Mouse (Mus musculus) midbrain, embryonic 16.5 days (tissue): ENCODE results near the gene Rcbtb1. TPM values are rescaled to one million over a fixed set of nuclear protein-coding genes. Genes with fewer than 3 reads are reported as not detected.
A peak's percentile ranks its signal among the peaks of the same experiment; 100 is the strongest.

Experiments
- ATAC-seq: fragments of 200-750 bp; cut with Nextera tagmentation; 2 replicates; pipeline ENCODE4 v1.8.0; 2017; ENCODE audit warnings: moderate TSS enrichment
- H3K27ac ChIP-seq: fragments of 300-500 bp; sonication (generic); 2 replicates; pipeline ENCODE4 v1.5.1; 2014; ENCODE audit warnings: mild to moderate bottlenecking, low read length, mixed read lengths
- H3K27me3 ChIP-seq: fragments of 300-500 bp; sonication (generic); 2 replicates; pipeline ENCODE4 v1.6.1; 2014; ENCODE audit warnings: low read depth, low read length, mixed read lengths; ENCODE audit not compliant: control insufficient read depth, insufficient read depth
- H3K36me3 ChIP-seq: fragments of 300-500 bp; sonication (generic); 2 replicates; pipeline ENCODE4 v1.6.1; 2014; ENCODE audit warnings: mild to moderate bottlenecking, low read length, moderate library complexity, mixed read lengths; ENCODE audit not compliant: control insufficient read depth, insufficient read depth
- H3K4me1 ChIP-seq: fragments of 300-500 bp; sonication (generic); 2 replicates; pipeline ENCODE4 v1.6.1; 2014; ENCODE audit warnings: mild to moderate bottlenecking, low read length, mixed read lengths; ENCODE audit not compliant: control insufficient read depth, insufficient read depth
- H3K4me2 ChIP-seq: fragments of 300-500 bp; sonication (generic); 2 replicates; pipeline ENCODE4 v1.6.1; 2014; ENCODE audit warnings: mild to moderate bottlenecking, low read length, mixed read lengths
- H3K4me3 ChIP-seq: fragments of 300-500 bp; sonication (generic); 2 replicates; pipeline ENCODE4 v1.5.1; 2014; ENCODE audit warnings: low read depth, mild to moderate bottlenecking, low read length, moderate library complexity, mixed read lengths
- H3K9ac ChIP-seq: fragments of 300-500 bp; sonication (generic); 2 replicates; pipeline ENCODE4 v1.6.1; 2014; ENCODE audit warnings: low read depth, low read length, mixed read lengths
- H3K9me3 ChIP-seq: fragments of 300-500 bp; sonication (generic); replicated peaks from 2 replicates; pipeline ENCODE4 v1.6.1; 2014; ENCODE audit warnings: mild to moderate bottlenecking, low read length, mixed read lengths; ENCODE audit not compliant: control insufficient read depth, poor library complexity, severe bottlenecking
- WGBS: fragments of 180-500 bp; shearing (Covaris S2); extraction: QIAGEN DNeasy Blood & Tissue Kit; methylation state at CpG from one replicate; pipeline ENCODE4 v1.1.7; 2014; 5-methylcytosine and 5-hydroxymethylcytosine counted together
- polyA plus RNA-seq: library from polyadenylated mRNA; unstranded; fragments of >200 nt; fragmentation: Nextera tagmentation; extraction: Ambion mirVana; gene quantifications from 2 replicates; pipeline ENCODE4 v1.2.1, GENCODE M21; 2015

The Rcbtb1 gene
- polyA plus RNA-seq, 1 experiment from 2014 or later = 49.9 TPM

- H3K4me3 ChIP-seq = 0 out of 2 replicates have a peak overlapping the region, but pooled peaks have one; percentile 1
- 18% methylated on average over 7 of the region's 7 CpGs for WGBS
- peak overlapping the region; percentile 38 for H3K4me2 ChIP-seq
- H3K9me3 ChIP-seq = no peaks in the 10 kb centered on the region
- H3K36me3 ChIP-seq = no peaks in the 10 kb centered on the region
- no peak overlapping the region for H3K27ac ChIP-seq
- no peak for ATAC-seq
- H3K4me1 ChIP-seq = peaks cover 39% of the 10 kb centered on the region
- H3K27me3 ChIP-seq = no peaks in the 10 kb centered on the region
- peak overlapping the region; percentile 45 for H3K9ac ChIP-seq
These were observed 4.5 kb downstream of the Rcbtb1 start for GRCm38 (mm10) chr14:59205461-59205860.

- Histone ChIP-seq H3K4me2 (peak overlapping the region; percentile 28; the same call in 1 of the 2 replicates), H3K4me3 (no peak overlapping the region), H3K27ac (no peak overlapping the region), H3K9me3 (no peaks in the 10 kb centered on the region), H3K9ac (peak overlapping the region; percentile 22; the same call in 1 of the 2 replicates), H3K36me3 (no peaks in the 10 kb centered on the region), H3K27me3 (no peaks in the 10 kb centered on the region), H3K4me1 (peaks cover 38% of the 10 kb centered on the region)
- ATAC-seq = no peak
- 27% methylated on average over 10 of the region's 10 CpGs for WGBS
These were observed 5.1 kb downstream of the Rcbtb1 start for GRCm38 (mm10) chr14:59205976-59206583.

GRCm38 (mm10) chr14:59209003-59209402, 8.0 kb downstream of the Rcbtb1 start:
- Histone ChIP-seq H3K9me3 (no peaks in the 10 kb centered on the region), H3K36me3 (no peaks in the 10 kb centered on the region), H3K27me3 (no peaks in the 10 kb centered on the region), H3K9ac (no peak overlapping the region), H3K4me3 (no peak overlapping the region), H3K27ac (no peak overlapping the region), H3K4me2 (no peak overlapping the region), H3K4me1 (peaks cover 24% of the 10 kb centered on the region)
- ATAC-seq = no peak
- 93% methylated on average over 7 of the region's 7 CpGs for WGBS

- no peaks in the 10 kb centered on the region for H3K9me3 ChIP-seq
- H3K4me1 ChIP-seq = peaks cover 16% of the 10 kb centered on the region
- H3K27me3 ChIP-seq = no peaks in the 10 kb centered on the region
- H3K9ac ChIP-seq = no peak overlapping the region
- no peaks in the 10 kb centered on the region for H3K36me3 ChIP-seq
- H3K27ac ChIP-seq = no peak overlapping the region
- ATAC-seq = no peak
- 95% methylated on average over 2 of the region's 2 CpGs for WGBS
- H3K4me2 ChIP-seq = no peak overlapping the region
- H3K4me3 ChIP-seq = no peak overlapping the region
These were observed 8.8 kb downstream of the Rcbtb1 start for GRCm38 (mm10) chr14:59209816-59210215.

- Histone ChIP-seq H3K4me3 (no peak overlapping the region), H3K36me3 (peaks cover 23% of the 10 kb centered on the region), H3K4me1 (no peaks in the 10 kb centered on the region), H3K27ac (no peak overlapping the region), H3K4me2 (no peak overlapping the region), H3K9ac (no peak overlapping the region), H3K27me3 (no peaks in the 10 kb centered on the region), H3K9me3 (no peaks in the 10 kb centered on the region)
- WGBS = 82% methylated on average over 3 of the region's 3 CpGs
- no peak for ATAC-seq
These were observed 18.2 kb downstream of the Rcbtb1 start for GRCm38 (mm10) chr14:59219241-59219640.

- H3K9me3 ChIP-seq = no peaks in the 10 kb centered on the region
- H3K36me3 ChIP-seq = peaks cover 49% of the 10 kb centered on the region
- ATAC-seq = no peak
- no peak overlapping the region for H3K4me2 ChIP-seq
- no peaks in the 10 kb centered on the region for H3K27me3 ChIP-seq
- H3K4me1 ChIP-seq = no peaks in the 10 kb centered on the region
- WGBS = 95% methylated on average over 11 of the region's 11 CpGs
- H3K9ac ChIP-seq = no peak overlapping the region
- H3K4me3 ChIP-seq = no peak overlapping the region
- no peak overlapping the region for H3K27ac ChIP-seq
These were observed 25.2 kb downstream of the Rcbtb1 start for GRCm38 (mm10) chr14:59226240-59226639.

- no peak overlapping the region for H3K4me2 ChIP-seq
- H3K36me3 ChIP-seq = peaks cover 48% of the 10 kb centered on the region
- ATAC-seq = no peak
- H3K4me3 ChIP-seq = no peak overlapping the region
- H3K9ac ChIP-seq = no peak overlapping the region
- no peaks in the 10 kb centered on the region for H3K27me3 ChIP-seq
- WGBS = 95% methylated on average over 3 of the region's 3 CpGs
- no peak overlapping the region for H3K27ac ChIP-seq
- no peaks in the 10 kb centered on the region for H3K9me3 ChIP-seq
- no peaks in the 10 kb centered on the region for H3K4me1 ChIP-seq
These were observed 28.8 kb downstream of the Rcbtb1 start for GRCm38 (mm10) chr14:59229822-59230221.

- 83% methylated on average over 21 of the region's 21 CpGs for WGBS
- no peak for ATAC-seq
- no peak overlapping the region for H3K4me3 ChIP-seq
- H3K27me3 ChIP-seq = no peaks in the 10 kb centered on the region
- H3K4me2 ChIP-seq = no peak overlapping the region
- no peaks in the 10 kb centered on the region for H3K4me1 ChIP-seq
- H3K36me3 ChIP-seq = peaks cover 54% of the 10 kb centered on the region
- no peak overlapping the region for H3K9ac ChIP-seq
- H3K27ac ChIP-seq = no peak overlapping the region
- no peaks in the 10 kb centered on the region for H3K9me3 ChIP-seq
These were observed 29.4 kb downstream of the Rcbtb1 start for GRCm38 (mm10) chr14:59230331-59230966.

- no peak overlapping the region for H3K27ac ChIP-seq
- WGBS = 75% methylated on average over 5 of the region's 5 CpGs
- no peaks in the 10 kb centered on the region for H3K4me1 ChIP-seq
- H3K9me3 ChIP-seq = no peaks in the 10 kb centered on the region
- no peak overlapping the region for H3K4me2 ChIP-seq
- ATAC-seq = no peak
- H3K9ac ChIP-seq = no peak overlapping the region
- H3K27me3 ChIP-seq = no peaks in the 10 kb centered on the region
- no peak overlapping the region for H3K4me3 ChIP-seq
- H3K36me3 ChIP-seq = peaks cover 55% of the 10 kb centered on the region
These were observed 31.0 kb downstream of the Rcbtb1 start for GRCm38 (mm10) chr14:59232003-59232402.
